In genomic region chr7:34337268-34337667, GRCm38 (mm10) we compare ENCODE assay signal across 15 mouse cellular contexts.
"Had no signal": no experiment of that assay in that cellular context is flagged by ENCODE, and none has a peak within 500 bp of the region (broad histone marks: within the 10 kb centered on the region; RNA-seq: fewer than 3 reads in every experiment).

No protein-coding gene starts in this region.

- H3K9me3 ChIP-seq: lung, embryonic 15.5 days; midbrain, embryonic 15.5 days had no signal

- H3K27me3 ChIP-seq: lung, embryonic 15.5 days; megakaryocyte, embryonic 14.5 days; midbrain, embryonic 13.5 days; midbrain, embryonic 15.5 days; neural tube, embryonic 12.5 days had no signal

- H3K36me3 ChIP-seq: midbrain, embryonic 15.5 days had no signal

- DNase-seq: lung, adult 2 months; lung, postnatal 14 days; lung, postnatal 36 days; right cerebral cortex, postnatal 14 days; thymus, adult 18-20 months; thymus, postnatal 14 days; thymus, postnatal 36 days had no signal

- H3K9ac ChIP-seq: lung, embryonic 15.5 days; midbrain, embryonic 13.5 days; midbrain, embryonic 15.5 days; neural tube, embryonic 12.5 days had no signal

- H3K4me2 ChIP-seq: lung, embryonic 15.5 days; midbrain, embryonic 11.5 days; midbrain, embryonic 13.5 days; midbrain, embryonic 15.5 days; neural tube, embryonic 12.5 days had no signal

- H3K4me3 ChIP-seq: lung, embryonic 15.5 days; megakaryocyte, embryonic 14.5 days; midbrain, embryonic 13.5 days; midbrain, embryonic 15.5 days; neural tube, embryonic 12.5 days had no signal

- H3K4me1 ChIP-seq: lung, embryonic 15.5 days; midbrain, embryonic 13.5 days; midbrain, embryonic 15.5 days; neural tube, embryonic 12.5 days had no signal

- H3K27ac ChIP-seq: lung, embryonic 15.5 days; macrophage; midbrain, embryonic 13.5 days; midbrain, embryonic 15.5 days; neural tube, embryonic 12.5 days had no signal

- ATAC-seq: lung, postnatal 0 days; midbrain, embryonic 13.5 days; midbrain, embryonic 15.5 days had no signal
